Mouse (Mus musculus) activated CD4-positive, CD25-positive, alpha-beta regulatory T cell, adult 4 months (primary cell): ENCODE results near the gene Asb17. TPM values are rescaled to one million over a fixed set of nuclear protein-coding genes. Genes with fewer than 3 reads are reported as not detected.
A peak's percentile ranks its signal among the peaks of the same experiment; 100 is the strongest.
"Not testable (repeated sequence)": the region's sequence is repeated elsewhere in the genome, so short reads cannot be mapped to it uniquely, and the experiment has no call there.

Experiments used
- ATAC-seq: one replicate; pipeline ENCODE4 v1.8.0; 2017
- polyA plus RNA-seq, 2 experiments: library from polyadenylated mRNA; unstranded; fragments of 100-300 nt; shearing (Covaris generic); gene quantifications; one replicate each; pipeline ENCODE4 v1.2.1; 2017

The Asb17 gene
- polyA plus RNA-seq, 2 experiments from 2014 or later: 0.24 TPM; not detected in 1

- ATAC-seq: no peak
These were observed 11.4 kb upstream of the Asb17 start for GRCm38 (mm10) chr3:153832654-153832945.

GRCm38 (mm10) chr3:153834071-153834470, 9.9 kb upstream of the Asb17 start:
- no peak for ATAC-seq

DNA sequence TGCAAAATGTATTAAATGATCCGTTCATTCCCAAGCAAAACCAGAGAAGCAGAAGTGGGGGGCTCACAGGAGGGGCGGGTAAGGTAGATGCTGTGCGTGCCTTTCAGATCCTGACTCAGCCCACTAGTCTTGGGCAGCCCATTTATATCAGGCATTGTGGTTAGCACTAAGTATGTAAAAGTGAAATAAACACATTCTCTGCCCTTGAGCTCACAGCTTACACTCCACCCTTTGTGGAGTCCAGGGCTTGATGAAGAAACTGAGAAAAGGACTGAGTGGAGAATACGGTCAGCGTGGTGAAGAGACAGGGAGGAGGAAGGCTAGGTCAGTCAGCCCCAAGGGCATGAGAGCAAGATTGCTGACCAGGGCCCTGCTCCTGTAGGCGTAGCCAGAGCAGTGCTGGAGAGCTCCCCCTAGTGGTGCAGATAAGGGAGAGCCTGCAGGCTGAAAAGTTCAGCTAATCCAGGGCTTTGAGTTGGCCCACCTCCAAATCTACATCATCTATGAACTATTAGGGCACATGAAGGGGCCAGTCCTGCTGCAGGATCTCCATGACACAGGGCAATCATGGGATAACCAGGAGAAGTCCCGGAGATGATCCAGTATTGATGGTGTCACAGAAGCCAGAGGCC, 8.4 kb upstream of the Asb17 start:
- no peak for ATAC-seq

DNA sequence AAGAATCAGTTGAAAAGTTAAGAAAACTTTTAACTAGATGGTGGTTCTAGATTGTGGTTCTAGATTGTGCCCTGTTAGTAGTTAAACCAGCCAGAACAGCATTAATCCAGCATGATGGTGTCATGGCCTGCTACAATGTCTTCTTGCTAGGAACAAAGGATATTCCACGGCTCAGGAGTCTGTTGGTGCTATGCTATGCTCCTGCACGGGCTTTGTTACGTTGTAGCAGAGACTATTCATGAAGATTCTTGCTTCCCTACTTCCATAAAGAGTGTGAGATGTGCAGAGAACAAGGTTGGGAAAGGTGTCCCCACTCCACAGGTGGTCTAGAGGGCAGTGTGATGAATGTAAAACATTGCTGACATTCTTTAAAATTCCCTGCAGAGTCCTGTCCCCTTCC, 7.7 kb upstream of the Asb17 start:
- no peak for ATAC-seq

DNA sequence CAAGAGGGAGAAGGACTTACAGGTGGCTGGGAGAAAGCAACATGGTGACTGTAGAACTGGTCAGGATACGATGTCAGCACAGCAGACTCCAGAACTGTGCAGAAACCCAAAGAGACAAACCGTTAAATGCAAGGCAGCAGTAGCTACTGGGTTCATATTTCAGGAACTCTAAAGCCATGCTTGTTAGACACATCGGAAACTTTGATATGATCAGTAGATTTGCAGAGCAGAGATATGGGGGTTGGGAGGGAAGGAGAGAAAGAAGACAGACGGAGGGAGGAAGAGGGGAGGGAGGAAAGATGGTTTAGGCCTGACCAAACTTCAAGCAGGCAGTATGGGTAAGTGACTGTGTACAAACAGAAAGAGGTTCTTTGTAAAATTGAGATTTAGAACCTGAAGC, 6.4 kb upstream of the Asb17 start:
- ATAC-seq: no peak

- no peak for ATAC-seq
These were observed 748 bp downstream of the Asb17 start for GRCm38 (mm10) chr3:153844757-153845156.

DNA sequence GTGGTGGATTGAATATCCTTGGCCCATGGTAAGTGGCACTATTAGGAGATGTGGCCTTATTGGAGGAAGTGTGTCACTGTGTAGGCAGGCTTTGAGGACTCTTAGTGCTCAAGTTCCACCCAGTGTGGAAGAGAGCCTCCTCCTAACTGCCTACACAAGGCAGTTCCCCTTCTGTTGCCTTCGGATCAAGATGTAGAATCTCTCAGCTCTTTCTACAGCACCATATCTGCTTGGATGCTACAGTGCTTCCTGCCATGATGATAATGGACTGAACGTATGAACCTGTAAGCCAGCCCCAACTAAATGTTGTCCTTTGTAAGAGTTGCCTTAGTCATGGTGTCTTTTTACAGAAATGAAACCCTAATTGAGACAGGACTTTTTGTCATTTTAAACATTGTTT, 1.5 kb downstream of the Asb17 start:
- ATAC-seq: no peak

- no peak for ATAC-seq
These were observed 2.1 kb downstream of the Asb17 start for GRCm38 (mm10) chr3:153846109-153846508.

GRCm38 (mm10) chr3:153847207-153847733, 3.3 kb downstream of the Asb17 start:
- ATAC-seq: no peak

GRCm38 (mm10) chr3:153849368-153850015, 5.5 kb downstream of the Asb17 start:
- peak; percentile 52 for ATAC-seq

- no peak for ATAC-seq
These were observed 6.8 kb downstream of the Asb17 start for GRCm38 (mm10) chr3:153850759-153851158.

GRCm38 (mm10) chr3:153852266-153852665, 8.3 kb downstream of the Asb17 start:
- ATAC-seq: no peak

- no peak for ATAC-seq
These were observed 14.5 kb downstream of the Asb17 start for GRCm38 (mm10) chr3:153858350-153859001.

DNA sequence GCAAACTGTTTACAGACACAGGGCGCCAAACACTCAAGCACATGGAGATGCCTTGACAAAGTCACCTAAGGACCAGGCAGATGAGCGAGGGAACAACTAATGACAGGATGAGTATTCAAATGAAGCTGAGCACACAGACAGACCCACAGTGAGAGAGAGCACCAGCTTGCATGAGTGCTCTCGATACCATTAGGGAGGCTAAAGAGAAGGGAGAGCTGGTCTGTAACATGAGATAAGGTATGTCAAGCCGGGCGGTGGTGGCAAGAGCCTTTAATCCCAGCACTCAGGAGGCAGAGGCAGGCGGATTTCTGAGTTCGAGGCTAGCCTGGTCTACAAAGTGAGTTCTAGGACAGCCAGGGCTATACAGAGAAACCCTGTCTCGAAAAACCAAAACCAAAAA, 16.4 kb downstream of the Asb17 start:
- not testable (repeated sequence) for ATAC-seq

DNA sequence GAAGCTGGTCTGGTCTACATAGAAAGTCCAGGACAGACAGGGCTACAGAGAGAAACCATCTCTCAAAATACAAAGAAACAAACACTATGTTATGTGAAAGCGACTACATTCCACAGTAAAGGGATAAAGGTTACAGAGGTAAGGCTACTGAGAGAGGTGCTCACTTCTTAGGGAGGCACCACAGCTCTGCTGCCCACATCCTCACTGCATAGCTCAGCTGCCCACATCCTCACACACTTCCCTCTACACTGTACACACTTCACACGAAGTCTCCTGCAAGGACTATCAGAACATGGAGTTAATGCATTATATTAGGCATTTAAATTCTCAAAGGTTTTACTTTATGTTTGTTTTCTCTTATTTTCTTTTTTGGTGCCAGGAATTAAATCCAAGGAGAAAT, 19.8 kb downstream of the Asb17 start:
- ATAC-seq: peak; percentile 83

DNA sequence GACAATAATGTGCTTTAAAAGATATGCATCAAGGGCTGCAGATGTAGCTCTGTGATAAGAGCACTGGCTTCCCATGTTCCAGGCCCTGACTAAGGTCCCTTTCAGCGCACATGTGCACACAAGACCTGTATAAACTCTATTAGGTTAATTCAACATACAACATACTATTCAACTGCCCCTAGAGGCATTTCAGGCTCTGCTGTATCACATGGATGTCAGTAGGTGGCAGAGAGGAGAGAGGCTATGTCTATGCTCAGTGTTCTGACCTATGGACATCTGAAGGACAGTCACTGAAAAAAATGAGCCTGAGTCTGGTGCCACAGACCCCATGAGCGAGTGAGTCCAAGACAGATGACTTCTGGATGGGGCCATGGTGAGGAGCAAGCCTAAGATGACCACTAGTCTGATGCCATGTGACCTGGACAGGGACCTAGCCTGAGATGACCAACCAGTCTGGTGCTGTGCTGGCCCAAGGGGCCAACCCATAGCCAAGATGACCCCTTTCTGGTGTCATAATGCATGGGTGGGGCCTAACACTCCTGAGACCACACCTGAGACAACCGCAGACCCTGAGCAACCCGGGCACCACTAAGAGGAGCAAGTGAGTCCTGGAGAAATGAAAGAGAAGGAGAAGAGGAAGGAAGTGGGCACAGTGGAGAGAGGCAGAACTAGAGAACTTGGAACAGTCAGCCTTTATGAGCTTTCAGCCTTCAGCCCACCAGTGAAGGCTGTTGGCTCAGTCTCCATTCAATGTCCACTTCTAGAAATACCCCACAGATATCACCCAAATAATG, 20.8 kb downstream of the Asb17 start:
- no peak for ATAC-seq

DNA sequence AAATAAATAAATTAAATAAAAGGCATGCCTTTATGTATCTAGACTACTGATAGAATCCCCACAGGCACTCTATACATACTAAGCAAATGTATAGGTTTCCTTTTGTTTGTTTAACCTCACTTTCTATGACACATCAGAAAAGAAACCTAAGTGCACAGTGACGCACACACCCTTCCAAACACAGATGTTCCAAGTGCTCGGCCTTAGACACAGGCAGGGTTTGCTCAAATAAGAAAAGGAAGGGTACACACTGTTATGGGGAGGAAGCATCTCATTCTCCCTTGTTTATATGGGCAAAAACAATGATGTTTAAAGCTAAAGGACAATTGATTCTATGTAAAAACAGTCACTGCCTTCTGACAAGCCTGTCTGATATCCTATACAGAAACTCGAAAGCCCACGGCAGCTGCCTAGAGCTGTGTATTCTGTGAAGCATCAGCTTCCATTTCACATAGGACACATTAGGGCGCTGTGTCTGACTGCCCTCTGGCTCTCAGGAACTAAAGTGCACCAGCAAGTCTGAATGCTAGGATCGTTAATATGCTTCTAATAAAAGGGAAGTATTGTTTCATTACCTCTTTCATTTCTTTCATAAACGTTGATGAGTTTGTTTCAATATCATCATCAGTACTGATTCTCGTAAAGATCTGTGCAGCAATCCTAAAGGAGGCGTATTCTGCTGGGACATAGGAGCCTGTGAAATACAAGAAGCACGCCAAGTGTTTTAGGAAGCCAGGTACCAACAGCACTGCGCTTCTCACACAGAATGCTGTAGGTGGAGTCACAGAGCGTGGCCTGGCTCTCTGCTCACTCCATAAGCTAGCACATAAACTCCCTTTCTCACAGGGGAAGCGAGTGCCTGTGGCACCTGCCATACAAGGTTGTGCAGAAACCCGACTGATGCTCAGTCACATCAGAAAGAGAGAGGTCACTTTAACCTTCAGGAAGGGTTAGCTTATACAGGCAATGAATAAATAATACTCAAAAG, 23.4 kb downstream of the Asb17 start:
- ATAC-seq: no peak

- ATAC-seq: no peak
These were observed 27.4 kb downstream of the Asb17 start for GRCm38 (mm10) chr3:153871396-153871795.

DNA sequence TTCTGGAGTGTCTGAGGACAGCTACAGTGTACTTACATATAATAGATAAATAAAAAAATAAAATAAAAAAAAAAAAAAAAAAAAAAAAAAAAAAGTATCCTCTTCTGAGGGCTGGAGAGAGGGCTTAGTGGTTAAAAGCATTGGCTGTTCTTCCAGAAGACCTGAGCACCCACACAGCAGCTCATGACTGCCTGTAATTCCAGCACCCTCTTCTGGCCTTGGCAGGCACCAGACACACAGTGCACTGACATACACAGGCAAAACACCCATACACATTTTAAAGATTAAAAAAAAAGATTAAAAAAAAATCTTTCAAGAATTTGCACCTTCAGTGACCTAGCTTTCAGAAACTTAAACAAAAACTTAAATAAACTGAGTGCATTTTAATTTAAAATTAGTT, 42.3 kb downstream of the Asb17 start:
- no peak for ATAC-seq

- ATAC-seq: no peak
These were observed 44.1 kb downstream of the Asb17 start for GRCm38 (mm10) chr3:153888141-153888540.

GRCm38 (mm10) chr3:153889188-153889781, 45.3 kb downstream of the Asb17 start:
- ATAC-seq: no peak

GRCm38 (mm10) chr3:153895454-153895853, 51.4 kb downstream of the Asb17 start:
- peak; percentile 68 for ATAC-seq
